Mouse (Mus musculus) kidney, adult 2 months (tissue): ENCODE data around the gene Grhpr.

Source experiments
- CTCF ChIP-seq: fragments of 200-500 bp; conservative IDR thresholded peaks from 2 replicates; pipeline ENCODE4 v1.5.1; 2011; ENCODE audit warnings: low read depth, mild to moderate bottlenecking, control low read depth, low read length, moderate library complexity, mixed read lengths; ENCODE audit not compliant: insufficient read depth, insufficient read length
- POLR2A ChIP-seq: fragments of 200-500 bp; IDR thresholded peaks from one replicate; pipeline ENCODE4 v1.6.1; 2011; ENCODE audit warnings: low read depth, low read length, control low read depth

DNA sequence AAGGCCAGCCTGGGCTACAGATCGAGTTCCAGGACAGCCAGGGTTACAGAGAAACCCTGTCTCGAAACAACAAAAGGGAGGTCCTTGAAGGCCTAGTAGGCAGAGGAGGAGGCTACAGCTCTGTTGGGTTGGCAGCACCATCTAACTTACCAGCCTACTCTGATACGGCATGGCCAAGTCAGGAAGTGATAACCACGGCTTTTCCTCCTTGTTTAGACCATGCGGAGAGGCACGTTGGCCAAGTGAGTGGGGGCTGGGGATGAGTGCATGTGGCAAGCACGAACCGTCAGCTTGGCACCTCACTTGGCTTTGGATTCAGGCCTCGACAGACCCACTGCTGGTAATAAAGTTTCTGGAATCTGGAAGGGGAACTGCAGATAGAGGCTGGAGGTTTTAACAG lies 51.4 kb downstream of the Grhpr start:
- TF ChIP-seq CTCF (no peak), POLR2A (no peak)
